Mouse (Mus musculus) liver, embryonic 14.5 days (tissue): ENCODE data around the gene Inafm1.
A peak's percentile ranks its signal among the peaks of the same experiment; 100 is the strongest.

Experiments
- CTCF ChIP-seq: IDR thresholded peaks from 2 replicates; pipeline ENCODE4 v1.5.1; 2016; ENCODE audit warnings: antibody characterized with exemption, low read depth, control low read depth
- EP300 ChIP-seq: IDR thresholded peaks from 2 replicates; pipeline ENCODE4 v1.6.1; 2016; ENCODE audit warnings: antibody characterized with exemption, low read depth

- TF ChIP-seq CTCF (peak; percentile 35; the same call in 1 of the 2 replicates), EP300 (no peak; the same call in 1 of the 2 replicates)
Observed at GRCm38 (mm10) chr7:16313481-16314220, 40.2 kb upstream of the Inafm1 start.
